Mouse (Mus musculus): ENCODE measurements around the gene Cd47.

Gene Cd47

DNA sequence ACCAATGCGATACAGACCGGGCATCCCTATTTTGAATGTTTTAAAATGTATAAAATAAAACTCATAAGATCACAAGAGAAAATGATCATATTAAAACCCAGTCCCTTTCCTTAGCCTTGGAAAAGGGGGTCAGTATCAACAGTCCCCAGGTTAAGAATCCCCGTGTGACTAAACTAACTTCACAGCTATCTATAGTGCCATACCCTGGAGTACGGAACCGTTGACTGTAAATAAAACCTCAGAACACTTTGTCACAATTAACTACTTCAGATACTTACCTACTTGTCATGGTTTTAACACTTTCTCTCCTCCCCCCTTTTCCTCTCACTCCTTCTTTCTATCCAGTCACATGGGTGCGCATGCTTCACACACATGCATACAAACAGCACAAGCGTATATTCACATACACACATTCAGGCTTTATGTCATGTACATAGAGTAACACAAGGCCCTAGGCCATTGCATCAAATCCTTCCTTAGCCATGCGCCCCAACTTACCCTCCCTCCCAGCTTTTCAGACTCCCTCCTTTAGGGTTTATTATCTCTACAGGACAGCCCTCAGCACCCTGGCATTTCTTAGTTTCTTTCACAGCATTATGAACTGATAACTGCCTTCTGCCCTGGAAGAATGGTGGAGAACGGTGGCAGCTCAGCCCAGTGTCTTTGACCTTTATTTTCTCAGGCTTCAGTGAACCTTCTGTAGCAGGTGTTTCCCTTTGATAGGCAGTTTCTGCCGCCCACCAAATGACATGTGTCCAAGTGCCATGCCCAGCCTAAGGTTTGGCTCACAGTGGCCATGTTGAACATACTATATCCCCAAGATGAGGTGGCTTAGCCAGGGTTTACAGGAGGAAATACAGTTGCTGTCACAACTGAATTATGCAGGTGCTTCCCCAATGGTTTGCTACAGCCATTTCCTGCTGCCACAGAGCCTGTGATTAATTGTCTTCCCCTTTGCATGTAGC, at the start of gene Cd47:
Gene Cd47 (plus strand): TSS at position 937 of the 965 bp plus-strand sequence.
- DNase-seq = peak; percentile 59

- DNase-seq = no peak
These were observed 47.4 kb upstream of the Cd47 start for GRCm38 (mm10) chr16:49752906-49753305.

- no peak for DNase-seq
These were observed 47.0 kb upstream of the Cd47 start for GRCm38 (mm10) chr16:49753318-49753717.

- no peak for DNase-seq
These were observed 39.7 kb upstream of the Cd47 start for GRCm38 (mm10) chr16:49760517-49761203.

GRCm38 (mm10) chr16:49761981-49762380, 38.4 kb upstream of the Cd47 start:
- DNase-seq = no peak

DNA sequence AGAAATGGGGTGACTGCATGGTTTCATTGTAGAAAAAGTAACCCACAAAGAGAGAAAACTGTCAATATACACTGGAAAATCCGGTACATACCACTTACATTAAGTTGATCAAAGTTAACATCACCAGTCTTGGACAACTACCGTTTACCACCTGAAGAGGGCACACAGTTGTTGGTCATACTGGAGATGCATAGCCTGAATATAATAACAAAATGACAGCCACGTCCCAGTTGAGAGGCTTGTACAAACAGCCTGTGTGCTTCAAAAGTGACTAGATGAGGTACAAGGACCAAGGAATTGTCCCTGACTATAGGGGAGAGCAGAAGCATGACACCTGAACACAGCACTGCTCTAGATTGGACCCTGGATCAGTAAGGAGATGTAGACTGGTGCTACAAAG, 34.0 kb upstream of the Cd47 start:
- peak; percentile 52 for DNase-seq

DNA sequence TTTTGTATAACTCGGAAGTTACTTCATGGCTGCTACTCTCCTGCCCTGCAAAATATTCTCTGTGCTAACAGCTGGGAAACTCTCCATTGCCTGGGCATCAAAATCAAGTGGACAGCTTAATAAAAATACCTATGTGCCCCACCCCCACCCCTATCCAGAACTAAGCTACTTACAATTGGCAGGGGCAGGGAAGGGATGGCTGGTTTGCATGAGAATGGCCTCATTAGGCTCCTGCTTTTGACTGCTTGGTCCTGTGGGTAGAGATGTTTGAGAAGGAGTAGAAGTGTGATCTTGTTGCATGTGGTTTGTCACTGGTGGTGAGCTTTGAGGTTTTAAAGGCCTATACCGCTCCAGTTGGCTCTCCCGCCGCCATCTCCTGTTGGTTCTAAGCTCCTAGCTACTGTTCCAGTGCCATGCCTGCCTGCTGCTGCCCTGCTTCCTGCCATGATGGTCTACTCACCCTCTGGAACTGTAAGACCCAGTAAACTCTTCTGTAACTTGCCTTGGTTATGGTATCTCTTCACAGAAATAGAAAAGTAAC, 31.8 kb upstream of the Cd47 start:
- DNase-seq = no peak

- DNase-seq = no peak
These were observed 30.5 kb upstream of the Cd47 start for GRCm38 (mm10) chr16:49769831-49770261.

DNA sequence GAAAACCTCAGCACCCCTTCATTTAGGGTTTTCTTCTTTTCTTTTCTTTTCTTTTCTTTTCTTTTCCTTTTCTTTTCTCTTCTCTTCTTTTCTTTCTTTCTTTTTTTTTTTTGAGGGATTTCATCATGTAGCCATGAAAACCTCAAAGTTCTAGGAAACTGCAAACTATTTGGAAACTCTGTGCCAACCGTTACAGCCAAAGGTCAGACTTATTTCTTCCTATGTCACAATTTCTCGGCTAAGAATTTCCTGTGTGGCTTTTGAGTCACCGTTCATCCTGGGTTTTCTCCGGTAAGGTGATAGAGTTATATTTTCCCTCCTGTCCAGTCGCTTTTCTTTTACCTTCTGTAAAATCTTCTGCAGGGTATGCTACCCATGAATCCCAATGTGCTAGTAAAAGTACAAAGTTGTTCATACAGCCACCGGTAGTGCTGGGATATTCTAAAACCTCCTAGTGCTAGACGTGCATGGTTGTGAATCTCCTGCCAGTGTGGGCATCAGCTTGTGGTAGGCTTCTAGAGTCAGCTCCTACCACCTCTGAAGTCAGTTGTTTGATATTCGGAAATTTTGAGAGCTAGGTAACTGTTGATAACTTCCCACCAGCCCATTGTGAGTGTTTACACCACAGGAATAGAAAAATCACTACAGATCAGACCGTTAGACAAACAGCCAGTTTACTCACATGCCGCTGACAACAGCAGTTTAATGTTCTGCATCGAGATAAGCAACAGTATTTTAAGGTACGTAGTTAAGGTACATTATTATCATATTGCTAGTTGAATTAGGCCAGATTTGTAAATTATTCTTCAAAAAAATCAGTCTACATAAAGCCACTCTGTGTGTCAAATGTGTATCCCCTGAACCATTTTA, 29.8 kb upstream of the Cd47 start:
- no peak for DNase-seq

- no peak for DNase-seq
These were observed 28.5 kb upstream of the Cd47 start for GRCm38 (mm10) chr16:49771609-49772396.

DNA sequence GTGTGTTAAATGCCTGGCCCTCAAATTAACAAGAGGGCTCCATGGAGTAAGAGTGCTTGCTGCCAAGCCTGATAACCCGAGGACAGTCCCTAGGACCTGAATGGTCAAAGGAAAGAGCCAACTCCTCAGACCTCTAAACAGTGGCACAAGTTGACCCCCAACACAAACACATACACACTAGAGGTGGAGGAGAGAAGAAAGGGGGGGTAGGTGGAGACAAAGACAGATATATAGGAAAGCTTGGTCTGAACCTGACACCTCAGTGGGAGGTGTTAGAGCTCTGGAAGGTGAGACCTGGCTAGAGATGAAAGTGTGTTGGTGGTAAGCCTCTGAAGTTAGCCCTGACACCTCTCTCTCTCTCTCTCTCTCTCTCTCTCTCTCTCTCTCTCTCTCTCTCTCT, 27.8 kb upstream of the Cd47 start:
- DNase-seq = no peak

GRCm38 (mm10) chr16:49773068-49773467, 27.3 kb upstream of the Cd47 start:
- DNase-seq = no peak

- no peak for DNase-seq
These were observed 26.0 kb upstream of the Cd47 start for GRCm38 (mm10) chr16:49774059-49775001.

- DNase-seq = no peak
These were observed 25.0 kb upstream of the Cd47 start for GRCm38 (mm10) chr16:49775002-49775966.

DNA sequence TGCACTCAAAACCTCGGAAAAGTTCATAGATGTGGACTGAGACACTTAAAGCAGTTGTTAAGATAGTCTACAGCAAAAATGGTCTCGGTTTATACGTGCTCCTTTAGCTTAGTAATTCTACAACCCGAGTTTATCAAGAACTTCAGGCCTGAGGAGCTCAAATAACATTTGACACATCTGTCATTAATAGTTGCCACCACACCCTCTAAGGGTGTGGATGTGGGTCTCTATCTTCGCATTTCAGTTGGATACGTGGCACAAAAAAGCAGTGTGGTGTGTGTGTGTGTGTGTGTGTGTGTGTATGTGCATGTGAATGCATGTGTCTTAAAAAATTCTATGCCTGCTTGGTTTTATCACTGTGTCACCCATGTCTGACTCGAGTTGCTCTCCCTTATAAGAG, 23.4 kb upstream of the Cd47 start:
- no peak for DNase-seq

DNA sequence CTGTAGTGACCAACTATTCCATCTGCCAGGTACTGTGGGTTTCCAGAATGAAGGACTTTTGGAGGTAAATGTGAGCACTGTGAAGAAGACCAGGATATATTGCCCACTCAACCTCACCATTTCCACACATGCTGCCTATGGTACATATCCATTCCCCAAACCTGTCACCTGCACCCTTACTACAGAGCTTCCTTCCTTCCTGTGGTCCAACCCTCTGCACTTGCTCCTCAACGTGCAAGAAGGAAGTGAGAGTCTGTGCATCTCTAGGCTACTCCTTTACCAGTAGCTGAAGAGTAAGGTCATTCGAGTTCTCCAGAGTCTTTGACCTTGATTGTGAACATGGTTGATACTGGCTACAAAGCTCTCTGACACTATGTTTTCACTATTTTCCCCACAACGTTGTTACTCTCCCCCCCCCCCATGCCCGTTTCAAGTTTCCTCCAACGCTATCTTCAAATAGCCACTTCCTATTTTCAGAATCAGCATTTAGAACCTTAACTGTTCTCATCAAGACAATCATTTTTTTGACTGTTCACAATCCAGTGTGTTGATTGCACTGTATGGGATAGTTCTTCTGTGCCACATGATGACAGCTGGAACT, 18.7 kb upstream of the Cd47 start:
- no peak for DNase-seq

DNA sequence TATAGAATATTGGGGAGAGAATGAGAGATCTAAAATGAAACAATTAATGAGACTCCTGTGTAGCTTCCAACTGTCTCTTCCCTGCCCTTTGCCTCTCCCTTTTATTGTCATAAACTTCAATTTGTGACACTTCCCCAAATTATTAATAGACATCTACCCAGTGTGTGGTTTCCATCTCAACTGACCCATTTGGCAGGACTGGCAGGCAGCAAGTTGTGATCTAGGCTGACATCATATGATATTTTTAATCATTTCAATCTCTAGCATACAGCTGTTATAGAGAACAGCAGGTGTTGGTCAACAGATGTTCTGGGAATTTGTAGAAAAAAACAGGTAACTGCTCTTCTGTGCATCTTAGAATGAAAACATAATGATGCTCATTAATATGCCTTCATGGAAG, 17.0 kb upstream of the Cd47 start:
- DNase-seq = no peak

GRCm38 (mm10) chr16:49786116-49786515, 14.2 kb upstream of the Cd47 start:
- DNase-seq = no peak

DNA sequence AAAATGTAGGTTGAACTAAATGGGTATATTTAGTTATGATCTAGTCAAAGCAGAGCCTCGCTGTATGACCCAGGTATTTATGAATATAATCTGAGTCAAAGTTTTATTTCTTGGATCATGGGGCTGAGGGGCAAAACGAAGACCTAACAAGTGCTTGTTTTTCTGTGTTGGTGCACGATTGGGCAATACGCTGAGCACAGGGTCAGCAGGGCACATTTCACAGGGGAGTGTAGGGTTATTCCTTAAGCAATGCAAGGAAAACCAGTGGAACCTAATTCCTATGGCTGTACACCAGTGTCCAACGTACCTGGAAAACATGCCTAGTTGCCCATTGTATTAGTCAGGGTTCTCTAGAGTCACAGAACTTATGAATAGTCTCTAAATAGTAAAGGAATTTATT, 12.6 kb upstream of the Cd47 start:
- DNase-seq = no peak

Data from kidney, postnatal 14 days (tissue).